Mouse (Mus musculus) thymus, adult 2 months (tissue): Measurements from ENCODE around the gene Slc23a2. TPM values are rescaled to one million over a fixed set of nuclear protein-coding genes. Genes with fewer than 3 reads are reported as not detected.

Source experiments
- DNase-seq: peaks from one replicate; pipeline ENCODE4 v3.0.0; 2021
- H3K27ac ChIP-seq: fragments of 200-500 bp; 2 replicates; pipeline ENCODE4 v1.5.1; 2012; ENCODE audit warnings: low read length, control low read depth; ENCODE audit not compliant: control insufficient read depth, insufficient read depth
- H3K27me3 ChIP-seq: fragments of 200-500 bp; 2 replicates; pipeline ENCODE4 v1.6.1; 2012; ENCODE audit warnings: mild to moderate bottlenecking, low read length, moderate library complexity, mixed read lengths; ENCODE audit not compliant: control insufficient read depth, insufficient read depth
- H3K36me3 ChIP-seq: fragments of 200-500 bp; 2 replicates; pipeline ENCODE4 v1.6.1; 2012; ENCODE audit warnings: mild to moderate bottlenecking, low read length, moderate library complexity; ENCODE audit not compliant: control insufficient read depth, insufficient read depth
- H3K4me1 ChIP-seq: fragments of 200-500 bp; replicated peaks from 2 replicates; pipeline ENCODE4 v1.6.1; 2012; ENCODE audit warnings: low read length; ENCODE audit not compliant: control insufficient read depth, insufficient read depth
- H3K4me3 ChIP-seq: fragments of 200-500 bp; 2 replicates; pipeline ENCODE4 v1.5.1; 2012; ENCODE audit warnings: mild to moderate bottlenecking, low read length, control low read depth, moderate library complexity; ENCODE audit not compliant: control insufficient read depth, insufficient read depth
- CTCF ChIP-seq: fragments of 200-500 bp; IDR thresholded peaks from 2 replicates; pipeline ENCODE4 v1.5.1; 2012; ENCODE audit warnings: mild to moderate bottlenecking, control low read depth, low read length, moderate library complexity, borderline replicate concordance; ENCODE audit not compliant: control insufficient read depth, poor library complexity, insufficient read depth; ENCODE audit errors: extremely low read depth
- POLR2A ChIP-seq: fragments of 200-500 bp; IDR thresholded peaks from 2 replicates; pipeline ENCODE4 v1.6.1; 2012; ENCODE audit warnings: mild to moderate bottlenecking, low read length, control low read depth, moderate library complexity; ENCODE audit not compliant: control insufficient read depth, poor library complexity, insufficient read depth; ENCODE audit errors: extremely low read depth
- WGBS: fragments of 180-500 bp; shearing (Covaris S2); methylation state at CpG from one replicate; pipeline ENCODE4 v1.1.7; 2018; 5-methylcytosine and 5-hydroxymethylcytosine counted together
- polyA plus RNA-seq: library from polyadenylated mRNA; depleted of rRNA; stranded (reverse); fragments of >200 nt; gene quantifications from 2 replicates; pipeline ENCODE4 v1.2.3, GENCODE M21; 2012

Gene Slc23a2
- polyA plus RNA-seq, 1 experiment: 51.7 TPM

DNA sequence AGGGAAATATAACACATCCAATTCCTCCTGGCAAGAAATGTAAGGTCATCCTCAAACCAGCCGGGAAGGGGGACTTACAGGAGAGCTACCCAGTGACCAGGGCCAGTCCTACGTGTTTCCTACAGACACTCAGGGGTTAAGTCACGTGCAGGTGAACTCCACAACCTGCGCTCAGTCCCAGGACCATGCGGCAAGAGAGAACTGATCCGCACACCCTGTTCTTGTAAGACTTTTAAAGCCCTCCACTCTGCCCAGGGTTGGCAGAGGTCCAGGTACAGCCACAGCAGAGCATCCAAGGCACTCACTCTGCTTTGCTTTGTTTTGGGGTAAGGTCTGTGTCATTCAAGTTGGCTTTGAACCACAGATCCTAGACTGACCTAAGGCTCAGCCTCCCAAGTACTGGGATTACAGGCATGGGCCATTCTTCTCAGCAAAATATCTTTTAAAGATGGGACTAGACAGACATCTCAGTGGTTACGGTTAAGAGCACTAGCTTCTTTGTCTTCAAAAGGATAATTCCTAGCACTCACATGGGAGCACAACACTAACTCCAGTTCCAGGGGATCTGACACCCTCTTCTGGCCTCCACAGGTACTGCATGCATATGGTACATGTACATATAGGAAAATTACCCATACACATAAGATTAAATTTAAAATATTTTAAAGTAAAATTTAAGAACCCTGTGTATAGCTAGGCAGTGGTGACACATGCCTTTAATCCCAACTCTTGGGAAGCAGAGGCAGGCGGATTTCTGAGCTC is 8.9 kb downstream of the Slc23a2 start:
- WGBS: 96% methylated on average over 8 of the region's 8 CpGs
- Histone ChIP-seq H3K36me3 (no peaks in the 10 kb centered on the region), H3K4me3 (no peak overlapping the region), H3K27ac (no peak overlapping the region), H3K27me3 (no peaks in the 10 kb centered on the region), H3K4me1 (peaks cover 13% of the 10 kb centered on the region)
- DNase-seq: peak; percentile 39
- TF ChIP-seq POLR2A (no peak), CTCF (no peak)

DNA sequence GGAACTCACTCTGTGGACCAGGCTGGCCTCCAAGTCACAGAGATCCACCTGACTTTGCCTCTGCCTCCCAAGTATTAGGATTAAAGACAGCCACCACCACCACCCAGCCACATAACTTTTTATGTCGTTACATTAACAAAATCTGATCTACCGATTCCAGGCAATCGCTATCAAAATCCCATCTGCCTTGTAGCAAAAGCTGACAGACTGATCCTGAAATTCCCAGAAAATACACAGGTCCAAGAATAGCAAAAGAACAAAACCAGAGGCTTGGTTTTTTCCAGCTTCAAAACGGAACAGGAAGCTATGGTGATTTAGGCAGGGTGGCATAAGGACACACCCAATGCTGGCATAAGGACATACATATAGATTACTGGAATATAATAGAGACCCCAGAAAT is 10.2 kb downstream of the Slc23a2 start:
- no peak for TF ChIP-seq CTCF
- TF ChIP-seq POLR2A: no peak
- Histone ChIP-seq H3K4me3 (no peak overlapping the region), H3K36me3 (no peaks in the 10 kb centered on the region), H3K27me3 (no peaks in the 10 kb centered on the region), H3K27ac (no peak overlapping the region), H3K4me1 (peaks cover 19% of the 10 kb centered on the region)
- DNase-seq: no peak
- 88% methylated on average over 4 of the region's 4 CpGs for WGBS

DNA sequence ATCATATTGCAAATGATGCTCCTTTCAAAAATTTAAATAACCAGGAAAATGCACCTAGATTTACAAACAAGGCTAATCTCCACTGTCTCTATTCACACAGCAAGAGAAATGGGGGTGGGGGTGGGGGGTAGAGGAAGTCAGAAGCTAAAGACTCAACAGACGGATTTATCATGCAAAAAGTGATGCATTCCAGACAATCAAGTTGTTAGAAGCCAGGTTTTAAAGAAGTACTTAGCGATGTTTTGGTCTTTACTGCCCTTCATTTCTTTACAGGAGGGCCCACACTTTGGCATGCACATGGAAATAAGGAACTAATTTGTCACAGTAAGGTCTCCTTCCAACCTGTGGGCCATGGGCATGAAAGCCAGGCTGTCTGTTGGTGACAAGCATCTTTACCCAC is 11.5 kb downstream of the Slc23a2 start:
- peaks cover 22% of the 10 kb centered on the region for H3K4me1 ChIP-seq
- DNase-seq: no peak
- H3K27ac ChIP-seq: no peak overlapping the region

DNA sequence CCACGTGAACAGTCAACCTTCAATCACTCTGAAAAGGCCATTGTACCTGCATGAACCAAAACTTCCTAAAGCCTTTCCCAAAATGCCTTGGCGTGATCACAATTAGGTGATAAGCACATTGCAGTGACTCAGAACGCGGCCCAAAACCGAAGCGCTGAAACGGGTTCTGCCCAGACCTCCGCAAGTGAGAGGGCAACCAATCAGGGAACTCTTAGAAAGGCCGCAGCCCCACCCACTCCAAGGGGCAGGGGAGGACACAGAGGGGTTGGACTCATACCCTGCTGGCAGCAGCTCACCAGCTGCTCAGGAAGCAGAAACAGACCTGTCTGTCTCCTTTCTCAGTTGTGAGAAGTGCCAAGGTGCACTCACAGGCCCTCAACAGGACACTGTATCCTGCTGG is 13.6 kb downstream of the Slc23a2 start:
- WGBS: 4% methylated on average over 9 of the region's 9 CpGs
- TF ChIP-seq POLR2A: no peak
- no peak for TF ChIP-seq CTCF
- H3K27me3 ChIP-seq: no peaks in the 10 kb centered on the region
- peak; percentile 40 for DNase-seq
- peaks cover 22% of the 10 kb centered on the region for H3K4me1 ChIP-seq
- no peak overlapping the region for H3K27ac ChIP-seq
- no peaks in the 10 kb centered on the region for H3K36me3 ChIP-seq
- no peak overlapping the region for H3K4me3 ChIP-seq

More for the DNA sequence above, 11.5 kb downstream of the Slc23a2 start:
- whole genome bisulfite sequencing: 72% methylated on average over 2 of the region's 2 CpGs
- TF ChIP-seq CTCF (no peak), POLR2A (no peak)
- H3K4me3 ChIP-seq: no peak overlapping the region
- H3K27me3 ChIP-seq: no peaks in the 10 kb centered on the region
- no peaks in the 10 kb centered on the region for H3K36me3 ChIP-seq

DNA sequence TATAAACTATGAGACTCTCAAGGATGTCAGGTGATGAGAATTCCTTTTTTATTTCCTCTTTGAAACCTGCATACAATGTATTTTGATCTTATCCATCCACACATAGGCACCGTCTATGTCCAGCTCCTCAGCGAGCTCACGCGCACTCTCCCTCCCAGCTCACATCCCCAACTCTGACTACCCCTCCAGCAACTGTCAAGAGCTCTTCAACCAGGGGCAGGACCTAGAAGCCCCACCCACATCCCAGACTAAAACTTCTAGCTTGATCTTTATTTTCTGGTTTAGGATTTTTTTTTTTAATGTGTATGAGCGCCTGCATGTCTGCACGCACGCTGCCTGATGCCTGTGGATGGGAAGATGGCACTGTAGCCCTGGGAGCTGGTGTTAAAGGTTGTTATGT is 14.9 kb downstream of the Slc23a2 start:
- peaks cover 23% of the 10 kb centered on the region for H3K4me1 ChIP-seq
- no peaks in the 10 kb centered on the region for H3K36me3 ChIP-seq
- no peak for DNase-seq
- no peaks in the 10 kb centered on the region for H3K27me3 ChIP-seq
- no peak for TF ChIP-seq POLR2A
- no peak for TF ChIP-seq CTCF
- 84% methylated on average over 7 of the region's 7 CpGs for WGBS
- no peak overlapping the region for H3K4me3 ChIP-seq
- H3K27ac ChIP-seq: no peak overlapping the region

DNA sequence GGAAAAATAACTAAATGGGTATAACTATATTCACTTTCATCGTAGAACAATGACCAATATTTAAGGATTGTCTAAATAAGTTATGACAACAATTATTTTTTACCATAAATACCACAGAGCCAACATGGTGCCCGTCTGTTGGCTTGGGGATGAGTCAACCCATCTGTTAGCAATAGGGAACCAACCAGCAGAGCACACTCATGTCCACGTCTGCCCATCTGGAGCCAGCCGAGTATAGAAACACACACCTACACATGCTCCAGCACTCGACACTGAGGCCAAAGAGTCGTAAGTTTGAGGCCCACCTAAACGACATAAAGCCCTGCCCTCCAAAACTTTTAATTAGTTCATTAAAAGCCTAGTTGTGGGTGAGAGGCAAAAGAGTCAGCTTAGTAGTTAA is 15.7 kb downstream of the Slc23a2 start:
- Histone ChIP-seq H3K4me3 (no peak overlapping the region), H3K4me1 (peaks cover 23% of the 10 kb centered on the region), H3K27ac (no peak overlapping the region), H3K36me3 (no peaks in the 10 kb centered on the region), H3K27me3 (no peaks in the 10 kb centered on the region)
- no peak for DNase-seq
- WGBS: 99% methylated on average over 7 of the region's 7 CpGs
- TF ChIP-seq CTCF (no peak), POLR2A (no peak)

DNA sequence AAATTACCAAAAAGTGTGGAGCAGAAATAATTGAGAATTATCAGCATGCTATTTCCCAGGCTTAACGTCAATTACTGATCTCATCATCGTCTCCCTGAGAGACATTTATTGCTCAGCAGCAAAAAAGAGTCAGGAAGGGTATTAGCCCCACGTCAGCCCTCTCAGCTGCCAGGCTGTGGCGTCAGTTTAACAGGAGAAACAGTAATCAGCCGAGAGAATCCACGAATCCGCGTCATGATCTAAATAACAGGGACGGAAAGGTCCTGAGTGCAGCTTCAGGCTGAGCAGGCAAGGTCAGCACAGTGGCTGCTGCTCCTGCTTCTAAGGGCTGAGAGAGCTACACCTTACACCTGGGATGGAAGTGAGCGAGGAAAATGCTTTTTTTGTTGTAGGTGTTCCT is 17.0 kb downstream of the Slc23a2 start:
- DNase-seq: no peak
- 93% methylated on average over 10 of the region's 10 CpGs for WGBS
- TF ChIP-seq POLR2A (no peak), CTCF (no peak)
- Histone ChIP-seq H3K27ac (no peak overlapping the region), H3K4me3 (no peak overlapping the region), H3K27me3 (no peaks in the 10 kb centered on the region), H3K36me3 (no peaks in the 10 kb centered on the region), H3K4me1 (peaks cover 23% of the 10 kb centered on the region)

DNA sequence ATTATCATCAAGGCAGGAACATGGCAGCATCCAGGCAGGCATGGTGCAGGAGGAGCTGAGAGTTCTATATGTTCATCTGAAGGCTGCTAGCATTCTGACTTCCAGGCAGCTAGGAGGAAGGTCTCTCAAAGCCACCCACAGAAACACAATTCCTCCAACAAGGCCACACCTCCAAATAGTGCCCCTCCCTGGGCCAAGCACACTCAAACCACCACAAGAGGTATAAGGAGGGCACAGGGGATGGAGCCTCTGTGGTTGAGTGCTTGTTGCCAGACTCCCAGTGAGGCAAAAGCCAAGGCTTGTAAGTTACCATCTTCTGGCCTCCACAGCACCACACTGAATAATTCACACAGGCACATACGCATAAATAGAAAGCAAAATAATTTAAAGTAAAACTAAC is 18.6 kb downstream of the Slc23a2 start:
- TF ChIP-seq POLR2A (no peak), CTCF (no peak)
- Histone ChIP-seq H3K27me3 (no peaks in the 10 kb centered on the region), H3K4me1 (peaks cover 17% of the 10 kb centered on the region), H3K27ac (no peak overlapping the region), H3K4me3 (no peak overlapping the region), H3K36me3 (no peaks in the 10 kb centered on the region)
- WGBS: 100% methylated on average over 1 of the region's 1 CpGs
- DNase-seq: no peak
